Mouse (Mus musculus): ENCODE measurements at regions not wholly inside any gene's neighbourhood (a gene's known extent, or its start where the extent isn't known, plus 50 kb on each side); places are given as distances from the start of the nearest gene placed in this dataset.

- H3K9me3 ChIP-seq (replicated peaks; ENCODE audit: control insufficient read depth, insufficient read depth, low read length, poor library complexity, severe bottlenecking), result no peaks in the 10 kb centered on the region
- no peak overlapping the region for H3K4me3 ChIP-seq (ENCODE audit: low read depth, low read length)
- no peaks in the 10 kb centered on the region for H3K27me3 ChIP-seq (ENCODE audit: control insufficient read depth, insufficient read depth, low read length, poor library complexity, severe bottlenecking)
- H3K27ac ChIP-seq (ENCODE audit: insufficient read depth, low read length), result no peak overlapping the region
- H3K36me3 ChIP-seq (ENCODE audit: control insufficient read depth, insufficient read depth, low read length, poor library complexity, severe bottlenecking), result no peaks in the 10 kb centered on the region
- H3K9ac ChIP-seq (ENCODE audit: low read depth, poor library complexity, severe bottlenecking), result no peak overlapping the region
- H3K4me1 ChIP-seq (ENCODE audit: control insufficient read depth, insufficient read depth, low read length), result no peaks in the 10 kb centered on the region
- no peak for TF ChIP-seq CTCF (IDR thresholded peaks at IDR 0.05; ENCODE audit: low read depth, low read length)
Measured at GRCm38 (mm10) chr14:114854324-114855054, 237.5 kb upstream of the Gpc5 start.

- H3K27ac ChIP-seq (ENCODE audit: insufficient read depth, low read length), result no peak overlapping the region
Measured at GRCm38 (mm10) chr14:114855055-114855740, 236.8 kb upstream of the Gpc5 start.

GRCm38 (mm10) chr14:114855746-114856145 lies 236.3 kb upstream of the Gpc5 start:
- Histone ChIP-seq H3K27me3 (ENCODE audit: control insufficient read depth, insufficient read depth, low read length, poor library complexity, severe bottlenecking) (no peaks in the 10 kb centered on the region), H3K4me3 (ENCODE audit: low read depth, low read length) (no peak overlapping the region), H3K27ac (ENCODE audit: insufficient read depth, low read length) (no peak overlapping the region), H3K36me3 (ENCODE audit: control insufficient read depth, insufficient read depth, low read length, poor library complexity, severe bottlenecking) (no peaks in the 10 kb centered on the region), H3K9ac (ENCODE audit: low read depth, poor library complexity, severe bottlenecking) (no peak overlapping the region), H3K9me3 (replicated peaks; ENCODE audit: control insufficient read depth, insufficient read depth, low read length, poor library complexity, severe bottlenecking) (no peaks in the 10 kb centered on the region), H3K4me1 (ENCODE audit: control insufficient read depth, insufficient read depth, low read length) (no peaks in the 10 kb centered on the region)
- TF ChIP-seq EP300 (IDR thresholded peaks at IDR 0.05; ENCODE audit: insufficient read depth, low read depth, low read length) (no peak), CTCF (IDR thresholded peaks at IDR 0.05; ENCODE audit: low read depth, low read length) (no peak), POLR2A (IDR thresholded peaks at IDR 0.05; ENCODE audit: insufficient read depth, low read length) (no peak)

More at GRCm38 (mm10) chr14:114855055-114855740, 236.8 kb upstream of the Gpc5 start:
- Histone ChIP-seq H3K36me3 (ENCODE audit: control insufficient read depth, insufficient read depth, low read length, poor library complexity, severe bottlenecking) (no peaks in the 10 kb centered on the region), H3K9ac (ENCODE audit: low read depth, poor library complexity, severe bottlenecking) (no peak overlapping the region), H3K9me3 (replicated peaks; ENCODE audit: control insufficient read depth, insufficient read depth, low read length, poor library complexity, severe bottlenecking) (no peaks in the 10 kb centered on the region), H3K4me3 (ENCODE audit: low read depth, low read length) (no peak overlapping the region), H3K4me1 (ENCODE audit: control insufficient read depth, insufficient read depth, low read length) (no peaks in the 10 kb centered on the region), H3K27me3 (ENCODE audit: control insufficient read depth, insufficient read depth, low read length, poor library complexity, severe bottlenecking) (no peaks in the 10 kb centered on the region)
- TF ChIP-seq POLR2A (IDR thresholded peaks at IDR 0.05; ENCODE audit: insufficient read depth, low read length), result no peak
- TF ChIP-seq EP300 (IDR thresholded peaks at IDR 0.05; ENCODE audit: insufficient read depth, low read depth, low read length), result no peak
- no peak for TF ChIP-seq CTCF (IDR thresholded peaks at IDR 0.05; ENCODE audit: low read depth, low read length)

- Histone ChIP-seq H3K9me3 (replicated peaks; ENCODE audit: control insufficient read depth, insufficient read depth, low read length, poor library complexity, severe bottlenecking) (no peaks in the 10 kb centered on the region), H3K27me3 (ENCODE audit: control insufficient read depth, insufficient read depth, low read length, poor library complexity, severe bottlenecking) (no peaks in the 10 kb centered on the region), H3K4me1 (ENCODE audit: control insufficient read depth, insufficient read depth, low read length) (no peaks in the 10 kb centered on the region), H3K4me3 (ENCODE audit: low read depth, low read length) (no peak overlapping the region), H3K27ac (ENCODE audit: insufficient read depth, low read length) (no peak overlapping the region), H3K9ac (ENCODE audit: low read depth, poor library complexity, severe bottlenecking) (no peak overlapping the region), H3K36me3 (ENCODE audit: control insufficient read depth, insufficient read depth, low read length, poor library complexity, severe bottlenecking) (no peaks in the 10 kb centered on the region)
- no peak for TF ChIP-seq CTCF (IDR thresholded peaks at IDR 0.05; ENCODE audit: low read depth, low read length)
- TF ChIP-seq EP300 (IDR thresholded peaks at IDR 0.05; ENCODE audit: insufficient read depth, low read depth, low read length), result no peak
- no peak for TF ChIP-seq POLR2A (IDR thresholded peaks at IDR 0.05; ENCODE audit: insufficient read depth, low read length)
Measured at GRCm38 (mm10) chr14:114856243-114857031, 235.6 kb upstream of the Gpc5 start.

- H3K9me3 ChIP-seq (replicated peaks; ENCODE audit: control insufficient read depth, insufficient read depth, low read length, poor library complexity, severe bottlenecking), result no peaks in the 10 kb centered on the region
- TF ChIP-seq EP300 (IDR thresholded peaks at IDR 0.05; ENCODE audit: insufficient read depth, low read depth, low read length) (no peak), POLR2A (IDR thresholded peaks at IDR 0.05; ENCODE audit: insufficient read depth, low read length) (no peak), CTCF (IDR thresholded peaks at IDR 0.05; ENCODE audit: low read depth, low read length) (no peak)
- H3K27ac ChIP-seq (ENCODE audit: insufficient read depth, low read length), result no peak overlapping the region
Measured at GRCm38 (mm10) chr14:114857171-114857570, 234.8 kb upstream of the Gpc5 start.

More at GRCm38 (mm10) chr14:114857171-114857570, 234.8 kb upstream of the Gpc5 start:
- H3K4me3 ChIP-seq (ENCODE audit: low read depth, low read length), result no peak overlapping the region
- H3K9ac ChIP-seq (ENCODE audit: low read depth, poor library complexity, severe bottlenecking), result no peak overlapping the region
- H3K4me1 ChIP-seq (ENCODE audit: control insufficient read depth, insufficient read depth, low read length), result no peaks in the 10 kb centered on the region
- no peaks in the 10 kb centered on the region for H3K27me3 ChIP-seq (ENCODE audit: control insufficient read depth, insufficient read depth, low read length, poor library complexity, severe bottlenecking)
- no peaks in the 10 kb centered on the region for H3K36me3 ChIP-seq (ENCODE audit: control insufficient read depth, insufficient read depth, low read length, poor library complexity, severe bottlenecking)
